Comparison of ENCODE assay signal across 14 mouse cellular contexts in genomic region chr11:19918246-19918540, GRCm38 (mm10).
"Had no signal": no experiment of that assay in that cellular context is flagged by ENCODE, and none has a peak within 500 bp of the region (broad histone marks: within the 10 kb centered on the region; RNA-seq: fewer than 3 reads in every experiment).

No protein-coding gene starts in this region.

- DNase-seq: kidney, adult 11 months; kidney, postnatal 10 days; left cerebral cortex, postnatal 4 days; lung, adult 18-20 months; lung, postnatal 4 days; right cerebral cortex, postnatal 4 days; spleen, adult 18-20 months; thymus, adult 18-20 months; thymus, postnatal 14 days had no signal

- H3K27ac ChIP-seq: limb, embryonic 13.5 days; liver, embryonic 14.5 days; neural tube, embryonic 12.5 days had no signal

- H3K4me2 ChIP-seq: limb, embryonic 13.5 days had no signal

- H3K4me3 ChIP-seq: limb, embryonic 13.5 days; neural tube, embryonic 12.5 days had no signal

- ATAC-seq: lung, postnatal 0 days had no signal

- H3K9ac ChIP-seq: limb, embryonic 13.5 days; liver, embryonic 14.5 days; neural tube, embryonic 12.5 days had no signal

- H3K9me3 ChIP-seq: limb, embryonic 13.5 days had no signal

- H3K27me3 ChIP-seq: limb, embryonic 13.5 days; megakaryocyte, embryonic 14.5 days; neural tube, embryonic 12.5 days had no signal

- H3K36me3 ChIP-seq: limb, embryonic 13.5 days; neural tube, embryonic 12.5 days had no signal
